Mouse (Mus musculus) G1E (cell line): ENCODE measurements at regions not wholly inside any gene's neighbourhood (a gene's known extent, or its start where the extent isn't known, plus 50 kb on each side); places are given as distances from the start of the nearest gene placed in this dataset.

ENCODE experiments used
- CTCF ChIP-seq: IDR thresholded peaks from 2 replicates; pipeline ENCODE4 v1.5.1; 2012; ENCODE audit warnings: low read depth, low read length, inconsistent platforms, mixed read lengths
- GATA1 ChIP-seq: IDR thresholded peaks from 2 replicates; pipeline ENCODE4 v1.6.1; 2012; ENCODE audit warnings: borderline replicate concordance, low read length, inconsistent platforms, mixed read lengths
- POLR2AphosphoS5 ChIP-seq: IDR thresholded peaks from 2 replicates; pipeline ENCODE4 v1.6.1; 2012; ENCODE audit warnings: low read depth, low read length, inconsistent platforms; ENCODE audit not compliant: insufficient replicate concordance
- TAL1 ChIP-seq: conservative IDR thresholded peaks from 2 replicates; pipeline ENCODE4 v1.6.1; 2012; ENCODE audit warnings: low read depth, low read length, inconsistent platforms, mixed read lengths

- no peak for TF ChIP-seq CTCF
- TF ChIP-seq GATA1, result no peak
- TF ChIP-seq TAL1, result no peak
- no peak for TF ChIP-seq POLR2AphosphoS5
These were observed 104.2 kb upstream of the Lgalsl start for GRCm38 (mm10) chr11:20935063-20935370.
